Comparison of ENCODE assay signal across 1 mouse cellular context in the genomic region with DNA sequence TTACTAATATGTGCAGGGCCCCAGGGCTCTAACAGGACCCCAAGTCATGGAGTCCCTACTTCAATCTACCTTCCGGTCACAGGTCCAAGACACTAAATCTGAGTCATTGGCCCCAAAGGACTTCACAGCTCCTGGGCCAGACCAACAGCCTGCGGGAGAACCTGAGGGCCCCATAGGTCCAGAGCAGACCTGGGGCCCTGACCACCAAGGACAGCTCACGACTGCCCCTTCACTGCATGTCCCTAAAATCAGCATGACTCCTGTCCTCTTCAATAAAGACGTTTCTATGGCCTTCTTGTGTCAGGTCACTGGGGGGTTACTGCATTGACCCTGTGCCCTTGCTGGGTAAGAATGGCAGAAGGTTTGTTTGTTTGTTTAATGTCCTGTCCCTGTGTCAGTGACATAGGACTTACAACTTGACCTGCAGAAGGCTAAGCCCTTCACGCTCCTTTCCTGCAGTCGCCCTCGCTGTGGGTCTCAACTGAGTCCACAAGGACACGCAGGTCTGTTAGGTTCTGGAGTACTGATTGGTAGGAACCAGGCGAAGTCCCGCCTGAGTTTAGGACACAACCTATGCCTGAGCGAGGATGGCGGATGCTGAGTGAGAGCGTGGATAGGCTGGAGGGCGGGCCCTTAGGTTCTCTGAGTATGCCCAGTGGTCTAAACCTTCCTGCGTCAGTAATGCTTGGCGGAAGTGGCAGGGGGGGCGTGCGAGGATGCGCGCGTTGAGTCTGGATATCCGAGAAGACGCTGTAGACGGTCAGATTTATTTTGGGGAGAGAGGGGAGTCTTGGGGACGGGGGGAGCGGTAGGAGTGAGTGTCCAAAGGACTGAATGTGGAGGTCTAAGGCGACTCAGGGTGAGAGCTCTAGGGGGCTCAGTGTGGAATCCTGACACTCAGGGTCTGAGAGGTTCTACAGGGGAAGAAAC.
TF ChIP-seq lines count a peak whose summit lies in the region.

Alkbh6 (plus strand) TSS at position 642 of the 930 bp plus-strand sequence.

TF ChIP-seq in C2C12, 6 proteins besides CTCF, POLR2A, EP300 and RAD21 (continued from another document):
- TF ChIP-seq MYOG (IDR thresholded peaks at IDR 0.05; ENCODE audit: control insufficient read depth, extremely low read depth, insufficient read length), result no peak
